In the genomic region with DNA sequence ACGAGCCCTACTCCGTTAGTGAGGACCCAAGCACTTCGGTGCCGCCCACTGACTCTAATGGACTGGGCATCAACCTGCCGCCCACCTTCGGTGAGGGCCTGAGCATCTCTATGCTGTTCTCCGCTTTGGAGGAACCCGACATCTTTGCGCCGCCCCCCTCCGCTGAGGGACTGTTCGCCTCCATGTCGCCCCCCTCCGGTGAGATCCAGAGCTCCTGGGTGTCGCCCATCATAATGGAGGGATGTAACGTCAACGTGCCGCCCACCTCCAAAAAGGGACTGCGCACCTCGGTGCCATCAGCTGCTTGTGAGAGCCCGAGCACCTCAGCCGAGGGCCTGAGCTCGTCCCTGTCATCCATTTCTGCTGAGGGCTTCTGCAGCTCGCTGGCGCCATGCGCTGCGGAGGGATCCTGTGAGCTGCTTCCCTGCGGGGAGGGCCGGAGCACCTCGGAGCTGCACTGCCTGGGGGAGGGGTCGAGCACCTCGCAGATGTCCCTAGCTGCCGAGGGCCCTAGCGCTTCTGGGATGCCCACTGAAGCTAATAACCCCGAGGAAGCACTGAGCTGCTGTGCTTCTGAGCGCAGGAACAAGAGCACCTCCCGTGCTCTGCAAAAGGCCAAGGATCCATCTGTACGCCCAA, we compare ENCODE assay signal across 9 mouse cellular contexts. TPM values are rescaled to one million over a fixed set of nuclear protein-coding genes. Genes with fewer than 3 reads are reported as not detected.
DNase-seq lines count a peak whose midpoint lies in the region; ATAC-seq and TF ChIP-seq lines count a peak whose summit lies in the region.
"Had no signal": no experiment of that assay in that cellular context is flagged by ENCODE, and none has a peak within 500 bp of the region (broad histone marks: within the 10 kb centered on the region; RNA-seq: fewer than 3 reads in every experiment).

No protein-coding gene starts in this region.

- H3K4me2 ChIP-seq in heart, embryonic 14.5 days (ENCODE audit: low read length), result peak overlapping the region; percentile 83
- H3K4me2 ChIP-seq in liver, embryonic 11.5 days, result peak overlapping the region; percentile 88
- peak overlapping the region; percentile 66 for H3K4me2 ChIP-seq in myocyte (ENCODE audit: low read depth)
- peak overlapping the region; percentile 62 for H3K4me2 ChIP-seq in stomach, embryonic 14.5 days (replicated peaks; ENCODE audit: low read depth, low read length)

- H3K9me3 ChIP-seq in forebrain, embryonic 10.5 days, result no peaks in the 10 kb centered on the region
- no peaks in the 10 kb centered on the region for H3K9me3 ChIP-seq in heart, embryonic 14.5 days (ENCODE audit: control insufficient read depth, low read length)
- H3K9me3 ChIP-seq in liver, embryonic 11.5 days (ENCODE audit: control insufficient read depth, low read length), result no peaks in the 10 kb centered on the region
- H3K9me3 ChIP-seq in stomach, embryonic 14.5 days (ENCODE audit: control insufficient read depth, low read depth, low read length), result no peaks in the 10 kb centered on the region

- no peak for TF ChIP-seq POLR2A in myocyte (IDR thresholded peaks at IDR 0.05; ENCODE audit: insufficient read length, low read depth)

- H3K9ac ChIP-seq in heart, embryonic 14.5 days (ENCODE audit: low read length), result peak overlapping the region; percentile 73
- H3K9ac ChIP-seq in liver, embryonic 11.5 days (ENCODE audit: low read depth, low read length), result no peak overlapping the region
- H3K9ac ChIP-seq in stomach, embryonic 14.5 days (replicated peaks; ENCODE audit: low read depth, low read length), result peak overlapping the region; percentile 45; the same call in 1 of the 2 replicates

- peaks cover 7% of the 10 kb centered on the region; the same call in 1 of the 2 replicates for H3K36me3 ChIP-seq in forebrain, embryonic 10.5 days (replicated peaks)
- 0 out of 2 replicates have a peak, but pooled peaks cover 7% of the 10 kb centered on the region for H3K36me3 ChIP-seq in heart, embryonic 14.5 days (ENCODE audit: control insufficient read depth, insufficient read depth, low read length)
- H3K36me3 ChIP-seq in liver, embryonic 11.5 days (ENCODE audit: control insufficient read depth, insufficient read depth, low read length), result no peaks in the 10 kb centered on the region
- no peaks in the 10 kb centered on the region for H3K36me3 ChIP-seq in myocyte (ENCODE audit: control insufficient read depth, insufficient read depth)
- no peaks in the 10 kb centered on the region for H3K36me3 ChIP-seq in stomach, embryonic 14.5 days (ENCODE audit: control insufficient read depth, insufficient read depth, low read length)

- peaks cover 100% of the 10 kb centered on the region for H3K27me3 ChIP-seq in forebrain, embryonic 10.5 days (ENCODE audit: poor library complexity, severe bottlenecking)
- peaks cover 18% of the 10 kb centered on the region for H3K27me3 ChIP-seq in heart, embryonic 14.5 days (ENCODE audit: control insufficient read depth, insufficient read depth, low read length)
- peaks cover 31% of the 10 kb centered on the region for H3K27me3 ChIP-seq in liver, embryonic 11.5 days (replicated peaks; ENCODE audit: control insufficient read depth, insufficient read depth, low read length)
- H3K27me3 ChIP-seq in myocyte (ENCODE audit: control insufficient read depth, insufficient read depth, insufficient read length), result no peaks in the 10 kb centered on the region
- H3K27me3 ChIP-seq in stomach, embryonic 14.5 days (ENCODE audit: control insufficient read depth, insufficient read depth, low read length), result no peaks in the 10 kb centered on the region
- H3K27me3 ChIP-seq: CH12.LX had no signal

- H3ac ChIP-seq in myocyte (ENCODE audit: control insufficient read depth, insufficient read length), result peak overlapping the region; percentile 50

- 19% methylated on average over 38 of the region's 38 CpGs for WGBS in forebrain, embryonic 10.5 days
- 17% methylated on average over 38 of the region's 38 CpGs for WGBS in heart, embryonic 14.5 days
- WGBS in liver, embryonic 11.5 days, result 17% methylated on average over 37 of the region's 38 CpGs
- 24% methylated on average over 36 of the region's 38 CpGs for WGBS in stomach, embryonic 14.5 days

- H3K4me3 ChIP-seq in forebrain, embryonic 10.5 days, result peak overlapping the region; percentile 62
- peak overlapping the region; percentile 55 to 73 for H3K4me3 ChIP-seq in heart, embryonic 14.5 days (ENCODE audit: control insufficient read depth in 1 of 2, insufficient read depth in 1 of 2, low read depth in 1 of 2, low read length in 2 of 2)
- peak overlapping the region; percentile 56 for H3K4me3 ChIP-seq in liver, embryonic 11.5 days (ENCODE audit: low read depth, low read length)
- H3K4me3 ChIP-seq in myocyte, result peak overlapping the region; percentile 29
- peak overlapping the region; percentile 50 for H3K4me3 ChIP-seq in stomach, embryonic 14.5 days (ENCODE audit: low read depth, low read length)

- peak; percentile 68; the same call in 1 of the 2 replicates for ATAC-seq in heart, embryonic 14.5 days (ENCODE audit: insufficient number of reproducible peaks, insufficient read depth, low FRiP score, low read depth)
- peak; percentile 75 for ATAC-seq in liver, embryonic 11.5 days (replicated peaks; ENCODE audit: low FRiP score)
- ATAC-seq in stomach, embryonic 14.5 days (ENCODE audit: insufficient number of reproducible peaks, insufficient read depth, low FRiP score, low read depth), result peak; percentile 72; the same call in 1 of the 2 replicates

- DNase-seq in CD4-positive helper T cell, adult 2 months (ENCODE audit: low read depth, low spot score), result peak; percentile 73
- DNase-seq in c-Kit-positive CD71-negative TER-119-negative erythroid progenitor cells, embryonic 14.5 days (ENCODE audit: low read depth), result peak; percentile 31
- DNase-seq in forebrain, embryonic 10.5 days (ENCODE audit: extremely low spot score, low spot score), result peak; percentile 60
- peak; percentile 79 for DNase-seq in kidney, postnatal 10 days
- DNase-seq in liver, embryonic 11.5 days (ENCODE audit: low spot score), result peak; percentile 51

- 0 out of 2 replicates have a peak, but pooled peaks cover 8% of the 10 kb centered on the region for H3K4me1 ChIP-seq in forebrain, embryonic 10.5 days
- H3K4me1 ChIP-seq in heart, embryonic 14.5 days (ENCODE audit: control insufficient read depth in 2 of 2, insufficient read depth in 2 of 2, low read length in 2 of 2), result no peaks in the 10 kb centered on the region; a peak in 1 of 4 replicates
- no peaks in the 10 kb centered on the region for H3K4me1 ChIP-seq in liver, embryonic 11.5 days (replicated peaks; ENCODE audit: control insufficient read depth, insufficient read depth, low read length)
- H3K4me1 ChIP-seq in stomach, embryonic 14.5 days (ENCODE audit: control insufficient read depth, insufficient read depth, low read length), result no peaks in the 10 kb centered on the region

- no peaks in the 10 kb centered on the region for H3K79me2 ChIP-seq in myocyte (ENCODE audit: control insufficient read depth, insufficient read depth)

- H3K27ac ChIP-seq in forebrain, embryonic 10.5 days, result peak overlapping the region; percentile 68; the same call in 1 of the 2 replicates
- H3K27ac ChIP-seq in heart, embryonic 14.5 days (replicated peaks in 1 of 2; ENCODE audit: control insufficient read depth in 1 of 2, insufficient read depth in 1 of 2, low read depth in 2 of 2, low read length in 2 of 2), result no peak overlapping the region
- no peak overlapping the region for H3K27ac ChIP-seq in liver, embryonic 11.5 days (ENCODE audit: low read depth, low read length)
- no peak overlapping the region for H3K27ac ChIP-seq in stomach, embryonic 14.5 days (ENCODE audit: low read length)

TF ChIP-seq in myocyte, 11 proteins besides CTCF, POLR2A, EP300 and RAD21:
- TF ChIP-seq TCF3 (IDR thresholded peaks at IDR 0.05; ENCODE audit: insufficient read length, low read depth) (no peak), MAX (IDR thresholded peaks at IDR 0.05; ENCODE audit: low read depth) (no peak), MYOG (IDR thresholded peaks at IDR 0.05; ENCODE audit: control insufficient read depth in 1 of 3, insufficient read depth in 1 of 3, insufficient read length in 2 of 3, low read depth in 2 of 3) (no peak), E2F4 (IDR thresholded peaks at IDR 0.05; ENCODE audit: insufficient read depth) (no peak), SRF (IDR thresholded peaks at IDR 0.05; ENCODE audit: control insufficient read depth, insufficient read length, low read depth) (no peak), MYOD1 (IDR thresholded peaks at IDR 0.05; ENCODE audit: control insufficient read depth in 1 of 3, insufficient read length in 2 of 3, low read depth in 2 of 3) (no peak), USF1 (IDR thresholded peaks at IDR 0.05; ENCODE audit: low read depth) (no peak), REST (IDR thresholded peaks at IDR 0.05; ENCODE audit: insufficient read depth, insufficient read length) (no peak), POLR2AphosphoS2 (IDR thresholded peaks at IDR 0.05; ENCODE audit: insufficient read length, low read depth) (no peak), CEBPB (IDR thresholded peaks at IDR 0.05; ENCODE audit: insufficient read depth, poor library complexity, severe bottlenecking) (no peak)

RNA-seq across cellular contexts. Expression of gene Magee1, which starts 1.2 kb away (rescaled TPM):
- polyA plus RNA-seq in forebrain, embryonic 10.5 days (2016; fragmentation: Nextera tagmentation; extraction: Ambion mirVana), result 26.5 and 27.5 TPM in 2 replicates
- polyA plus RNA-seq in heart, embryonic 14.5 days (2014; fragmentation: Nextera tagmentation; extraction: Ambion mirVana), result 7.5 and 9.3 TPM in 2 replicates
- polyA plus RNA-seq in liver, embryonic 11.5 days (2014; fragmentation: Nextera tagmentation; extraction: Ambion mirVana), result 5.5 and 6.3 TPM in 2 replicates
- polyA plus RNA-seq in myocyte (2012; fragmentation: generic; extraction: Trizol), result 3.1 TPM
- 14.6 and 16.2 TPM in 2 replicates for polyA plus RNA-seq in stomach, embryonic 14.5 days (2014; fragmentation: Nextera tagmentation; extraction: Ambion mirVana)

RNA-seq across cellular contexts. Expression of gene Pbdc1, which starts 41.8 kb away (rescaled TPM):
- polyA plus RNA-seq in forebrain, embryonic 10.5 days (2016; fragmentation: Nextera tagmentation; extraction: Ambion mirVana), result 82.8 and 86.6 TPM in 2 replicates
- 28.5 and 39.0 TPM in 2 replicates for polyA plus RNA-seq in heart, embryonic 14.5 days (2014; fragmentation: Nextera tagmentation; extraction: Ambion mirVana)
- 71.5 and 79.2 TPM in 2 replicates for polyA plus RNA-seq in liver, embryonic 11.5 days (2014; fragmentation: Nextera tagmentation; extraction: Ambion mirVana)
- polyA plus RNA-seq in myocyte (2012; fragmentation: generic; extraction: Trizol), result 13.3 TPM
- 52.7 and 72.2 TPM in 2 replicates for polyA plus RNA-seq in stomach, embryonic 14.5 days (2014; fragmentation: Nextera tagmentation; extraction: Ambion mirVana)
